Mouse (Mus musculus) R1 (cell line): ENCODE data around the gene Dpy19l1.

ENCODE experiments used
- DNase-seq: peaks from one replicate; pipeline ENCODE4 v3.0.0-alpha.2; 2018; ENCODE audit warnings: low read depth, low spot score

The Dpy19l1 gene

DNA sequence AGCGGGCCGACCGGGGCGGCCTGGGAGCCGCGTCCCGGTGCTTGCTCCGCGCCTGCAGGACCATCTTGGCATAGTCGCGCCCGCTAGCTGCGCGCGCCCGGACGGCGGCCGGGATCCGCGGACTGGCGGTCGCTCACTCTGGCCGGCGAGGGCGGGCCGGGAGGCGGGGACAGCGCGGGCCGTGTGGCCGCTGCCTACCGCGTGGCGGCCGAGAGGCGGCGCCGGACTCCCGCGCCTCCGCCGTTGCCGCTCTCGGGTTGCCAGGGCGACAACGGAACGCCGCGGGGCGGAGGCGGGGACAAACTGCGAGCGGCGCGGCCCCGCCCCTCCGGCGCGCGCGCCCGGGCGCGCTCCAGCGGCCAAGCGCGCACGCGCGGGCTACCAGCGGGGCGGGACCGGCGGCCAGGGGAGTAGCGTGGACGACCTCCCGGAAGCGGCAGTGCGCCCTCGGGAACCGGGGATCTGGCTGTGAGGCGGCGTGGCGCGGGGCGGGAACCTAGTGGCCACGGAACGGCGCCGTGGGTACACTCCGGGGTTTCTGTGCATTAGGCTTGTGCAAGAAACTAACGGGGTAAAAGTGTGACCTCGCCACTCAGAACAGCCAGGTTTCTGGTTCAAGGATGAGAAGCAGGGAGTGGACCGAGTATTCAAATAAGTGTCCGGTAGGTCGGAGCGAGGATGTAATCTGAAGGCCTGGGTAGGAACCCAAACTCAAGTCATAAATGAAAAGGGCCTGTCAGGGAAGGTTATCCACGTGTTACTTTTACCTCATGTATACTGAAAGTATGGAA lies at the start of gene Dpy19l1:
Gene Dpy19l1 (minus strand): TSS at position 74 of the 791 bp plus-strand sequence.
- DNase-seq = peak; percentile 72

DNA sequence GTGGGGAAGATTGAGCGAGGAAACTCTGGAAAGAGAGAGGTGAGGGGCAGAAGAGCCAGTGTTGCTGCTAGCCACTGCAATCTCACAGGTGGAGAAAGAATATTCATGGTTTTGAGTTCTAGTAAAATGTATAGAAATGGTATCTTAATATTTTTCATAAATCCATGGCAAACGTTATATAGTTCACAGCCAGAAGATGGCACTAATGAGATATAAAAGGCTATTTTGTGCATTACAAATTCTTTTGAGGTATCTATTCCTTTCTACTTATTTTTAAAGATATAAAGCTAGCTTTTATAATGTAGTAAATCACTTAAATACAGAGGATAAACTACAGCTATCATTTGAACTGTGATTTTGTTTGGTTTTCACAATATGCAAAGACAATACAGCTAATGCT lies 35.2 kb upstream of the Dpy19l1 start:
- no peak for DNase-seq

DNA sequence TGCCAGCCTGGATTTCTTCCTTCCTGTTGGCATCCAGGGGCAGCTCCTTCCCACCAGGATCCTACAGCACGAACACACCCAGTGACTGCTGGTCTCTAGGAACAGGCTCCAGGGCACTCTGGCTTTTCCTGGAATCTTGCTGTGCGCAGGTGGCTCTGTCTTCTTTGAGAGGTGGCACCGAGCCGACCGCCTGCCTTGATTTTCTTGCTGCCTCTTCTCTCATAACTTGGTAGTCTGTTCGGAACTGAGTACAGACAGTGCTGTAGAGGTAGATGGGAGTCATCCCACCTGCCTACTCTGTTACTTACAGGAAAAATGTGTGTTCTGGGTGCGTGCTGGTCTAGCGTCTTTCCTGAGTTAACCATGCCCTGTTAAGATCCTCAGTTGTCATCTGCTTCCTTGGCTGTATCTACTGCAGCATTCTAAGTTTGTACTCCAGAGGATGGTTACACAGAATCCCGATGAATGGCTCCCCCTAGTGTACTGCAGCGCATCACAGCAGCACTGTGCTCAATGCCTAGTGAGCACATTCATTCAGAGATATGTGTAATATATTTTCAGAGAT lies 13.7 kb upstream of the Dpy19l1 start:
- peak; percentile 42 for DNase-seq

DNA sequence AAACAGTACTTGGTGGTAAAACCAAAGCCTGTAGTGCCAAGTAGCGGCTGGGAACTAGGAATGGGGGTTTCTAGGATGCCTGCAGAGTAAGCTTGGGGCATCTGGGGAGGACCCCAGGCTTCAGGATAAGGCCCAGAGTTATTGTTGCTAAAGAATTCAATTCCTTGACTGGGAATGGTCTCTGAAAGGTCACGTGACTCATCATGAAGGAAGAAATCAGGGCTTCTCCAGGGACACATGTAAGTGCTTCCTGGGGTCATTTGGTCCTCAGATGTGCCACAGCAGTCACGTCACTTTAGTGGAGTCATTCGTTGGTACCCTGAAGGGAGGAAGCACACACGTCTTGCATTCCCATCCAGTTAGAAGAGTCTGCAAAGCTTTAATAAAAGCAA lies 11.1 kb upstream of the Dpy19l1 start:
- DNase-seq = no peak

DNA sequence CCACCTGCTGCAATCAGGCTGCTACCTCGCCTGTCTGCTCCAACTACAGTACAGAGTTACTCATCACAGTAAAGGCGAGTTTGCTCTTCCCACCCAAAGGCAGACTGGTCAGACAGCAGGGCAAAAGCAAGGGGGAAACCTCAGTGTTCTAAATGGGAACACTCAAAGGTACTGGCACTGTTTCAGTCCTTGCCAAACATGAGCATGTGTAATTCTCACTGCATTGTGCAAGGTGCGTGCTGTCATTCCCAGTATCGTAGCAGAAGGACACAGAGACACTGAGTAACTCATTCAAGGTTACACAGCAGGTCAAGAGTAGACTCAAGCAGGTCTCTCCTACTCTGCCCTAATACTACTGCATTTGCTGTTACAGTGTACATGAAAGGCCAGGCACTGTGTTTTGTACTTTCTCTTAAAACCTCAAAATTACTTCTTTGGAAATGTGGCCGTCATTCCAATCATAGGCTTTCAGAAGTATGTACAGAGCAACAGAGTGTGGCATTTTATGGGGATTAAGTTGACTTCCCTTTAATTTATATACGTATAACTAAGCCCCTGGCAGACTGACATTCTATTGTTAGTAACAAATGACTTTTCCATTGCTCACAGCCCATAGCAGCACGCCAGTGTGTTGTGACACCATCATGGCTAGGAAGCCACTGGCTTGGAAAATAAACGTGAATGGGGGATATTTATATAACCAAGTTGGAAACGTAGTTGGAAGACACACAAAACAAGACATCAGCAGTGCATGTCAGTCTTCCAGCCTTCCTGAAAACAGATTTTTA lies 10.5 kb upstream of the Dpy19l1 start:
- DNase-seq = no peak

DNA sequence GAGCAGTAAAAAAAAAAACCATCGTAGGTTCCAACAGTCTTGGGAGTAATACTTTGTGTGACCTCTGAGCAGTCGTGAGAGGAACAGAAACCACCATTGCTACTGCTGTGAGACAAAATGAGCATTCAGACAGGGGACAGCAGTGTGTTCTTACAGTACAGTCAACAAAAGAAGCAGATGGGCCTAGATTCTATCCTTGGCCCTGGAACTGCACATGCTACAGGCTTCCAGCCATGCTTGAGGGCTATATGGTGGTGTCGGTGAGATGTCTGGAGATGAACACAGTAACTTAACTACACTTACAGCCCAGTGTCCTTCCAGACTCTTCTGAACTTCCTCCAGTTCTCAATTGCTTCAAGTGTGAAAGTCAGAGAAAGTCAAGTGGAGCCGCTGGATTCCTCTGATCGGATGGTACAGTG lies 9.2 kb upstream of the Dpy19l1 start:
- no peak for DNase-seq

DNA sequence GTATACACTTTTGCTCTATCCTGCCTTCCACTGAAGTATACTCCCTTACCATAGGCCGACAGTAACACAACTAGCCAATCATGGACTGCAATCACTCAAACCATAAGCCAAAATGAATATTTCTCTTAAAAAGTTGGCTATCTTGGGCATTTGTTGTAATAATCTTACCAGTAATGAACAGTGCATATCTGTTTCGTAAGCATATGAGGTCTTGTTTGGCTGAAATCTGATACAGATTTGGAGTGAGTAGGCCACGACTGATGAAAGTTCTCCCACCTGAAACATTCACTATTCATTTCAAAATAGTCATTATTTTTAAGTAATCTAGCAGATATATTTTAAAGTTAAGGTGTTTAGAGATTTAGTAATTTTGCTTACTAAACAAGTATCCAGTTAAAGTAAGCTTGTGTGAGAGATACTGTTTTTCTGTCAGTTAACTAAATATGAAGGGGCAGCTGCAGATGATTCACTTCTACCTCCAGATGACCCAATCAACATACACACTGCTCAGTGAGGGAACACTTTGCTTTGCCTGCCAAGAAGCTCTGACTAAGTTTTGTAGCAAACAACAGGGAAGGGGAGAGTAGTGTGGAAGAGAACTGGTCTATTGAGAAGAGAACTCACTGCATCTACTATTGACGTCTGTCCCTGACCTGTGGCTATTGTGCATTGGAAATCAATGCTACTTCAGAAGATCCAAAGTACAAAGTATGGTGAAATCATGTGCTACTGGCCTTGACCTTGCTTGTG lies 8.6 kb upstream of the Dpy19l1 start:
- DNase-seq = no peak

DNA sequence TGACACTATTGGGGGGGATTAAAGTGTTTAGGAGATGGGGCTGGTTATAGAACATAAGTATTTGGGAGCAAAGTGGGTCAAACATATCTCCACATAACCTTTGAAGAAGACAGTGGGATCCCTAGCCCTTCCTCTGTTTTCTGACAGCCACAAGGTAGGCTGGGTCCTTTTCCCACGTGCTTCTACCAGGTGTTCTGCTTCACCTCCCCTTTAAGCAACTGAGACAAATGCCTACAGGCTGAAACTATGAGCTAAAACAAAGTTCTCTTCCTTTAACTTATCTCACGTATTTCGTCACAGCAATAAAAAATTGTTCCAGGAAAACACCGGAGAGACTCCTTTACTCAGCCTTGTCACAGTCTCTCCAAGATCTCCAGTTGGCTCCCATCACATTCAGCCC lies 5.9 kb upstream of the Dpy19l1 start:
- no peak for DNase-seq

DNA sequence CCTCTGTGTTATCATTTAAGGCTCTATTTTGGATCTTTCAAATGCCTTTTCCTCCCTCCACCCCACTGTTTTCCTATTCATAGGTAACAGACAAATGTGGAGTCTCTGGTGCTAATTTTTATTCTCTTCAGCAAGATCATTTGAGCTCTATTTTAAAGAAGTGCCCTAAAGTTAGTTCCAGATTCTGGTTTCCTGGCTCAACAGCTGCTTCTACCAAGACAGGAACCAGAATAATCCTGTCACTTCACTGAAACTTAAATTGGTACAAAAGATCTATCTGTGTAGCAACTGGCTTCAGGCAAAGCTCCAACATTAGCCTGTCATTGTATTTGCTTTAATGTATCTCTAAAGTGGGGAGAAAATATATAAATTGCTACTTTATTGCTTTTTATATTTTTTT lies 3.6 kb upstream of the Dpy19l1 start:
- DNase-seq = no peak

DNA sequence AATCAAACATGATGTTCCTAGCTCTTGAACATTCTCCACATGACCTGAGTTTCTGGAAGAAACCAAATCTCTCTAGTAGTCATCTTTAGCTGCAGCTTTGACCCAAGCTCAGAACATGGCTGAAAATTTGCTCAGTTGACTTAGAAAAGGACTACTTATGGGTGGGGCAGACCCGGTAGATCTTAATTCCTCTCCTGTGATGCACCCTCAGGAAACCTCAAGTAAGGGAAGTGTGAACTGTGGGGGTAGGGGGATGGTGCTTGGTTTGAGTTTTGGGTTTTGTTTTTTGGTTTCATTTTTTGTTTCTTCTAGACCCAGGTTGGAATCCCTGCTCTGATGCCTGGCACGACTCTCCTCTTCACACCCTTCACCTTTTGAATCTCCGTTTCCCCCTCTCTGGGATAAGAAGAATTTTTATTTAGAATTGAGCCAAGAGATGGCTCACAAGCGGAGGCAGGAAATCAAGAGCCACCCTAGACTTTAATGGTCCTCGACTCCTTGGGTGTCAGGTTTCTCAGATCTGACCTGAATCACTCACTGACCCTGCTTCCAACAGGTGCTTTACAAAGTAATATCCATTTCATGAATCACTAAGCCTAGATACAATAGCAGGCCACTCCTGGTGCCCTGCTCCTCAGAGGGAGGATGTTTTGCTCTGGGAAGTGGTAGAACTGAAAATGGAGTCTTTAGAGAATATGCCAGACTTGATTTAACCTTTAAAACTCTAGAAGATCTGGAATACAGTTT lies 2.2 kb upstream of the Dpy19l1 start:
- peak; percentile 18 for DNase-seq

DNA sequence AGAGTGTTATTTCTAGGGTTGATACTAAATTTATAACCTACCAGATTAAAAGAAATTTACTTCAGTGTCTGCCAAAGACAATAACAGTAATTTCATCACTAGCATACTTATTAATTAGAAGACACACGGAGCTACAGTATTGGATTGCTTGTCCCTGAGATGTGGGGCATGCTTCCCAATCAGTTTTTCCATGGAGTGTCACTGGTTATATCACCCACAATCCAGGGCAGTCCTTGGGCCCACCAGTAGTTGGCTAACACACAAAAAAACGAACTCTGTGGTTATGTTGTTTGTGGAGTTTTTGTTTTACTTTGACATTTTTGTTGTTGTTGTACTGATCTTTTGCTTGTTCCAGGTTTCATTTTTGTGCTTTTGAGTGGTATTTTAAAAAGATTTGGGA lies 1.4 kb upstream of the Dpy19l1 start:
- peak; percentile 16 for DNase-seq

DNA sequence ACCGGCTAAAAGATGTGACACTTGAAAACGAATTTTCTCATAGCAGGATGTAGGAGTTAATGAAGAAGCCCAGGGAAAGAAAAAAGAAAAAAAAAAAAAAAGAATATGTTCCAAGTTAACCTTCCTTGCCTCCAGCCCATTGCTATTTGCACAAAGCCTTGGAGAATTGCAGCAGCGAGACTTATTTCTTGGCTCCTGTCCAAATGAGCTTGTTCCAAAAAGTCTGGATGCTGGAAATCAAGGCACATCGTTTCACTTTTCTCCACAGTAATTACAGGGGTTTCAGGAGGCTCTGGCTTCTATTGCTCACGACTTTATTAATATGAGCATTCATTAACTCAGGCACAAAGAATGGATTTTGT lies 899 bp upstream of the Dpy19l1 start:
- DNase-seq = peak; percentile 29

DNA sequence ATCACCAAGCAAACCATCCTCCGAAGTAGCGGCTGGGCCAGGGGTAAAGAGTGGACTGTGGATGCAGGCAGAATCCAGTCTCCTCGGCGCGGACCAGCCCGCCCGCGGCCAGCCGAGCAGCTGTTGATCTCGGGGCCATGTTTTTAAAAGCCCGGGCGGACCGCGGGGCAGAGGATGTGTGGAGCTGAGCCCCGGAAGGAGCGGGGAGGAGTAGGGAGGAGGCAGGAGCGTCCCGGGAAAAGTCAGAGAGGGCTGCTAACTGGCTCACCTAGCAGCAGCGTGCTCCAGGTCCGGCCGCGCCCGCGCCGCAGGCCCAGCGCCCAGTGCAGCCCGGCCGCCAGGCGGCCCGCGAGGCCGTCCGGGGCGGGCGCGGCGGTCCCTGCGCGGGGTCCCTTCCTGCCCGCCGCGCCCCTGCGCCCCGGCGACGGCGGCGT lies 352 bp downstream of the Dpy19l1 start:
- peak; percentile 61 for DNase-seq

DNA sequence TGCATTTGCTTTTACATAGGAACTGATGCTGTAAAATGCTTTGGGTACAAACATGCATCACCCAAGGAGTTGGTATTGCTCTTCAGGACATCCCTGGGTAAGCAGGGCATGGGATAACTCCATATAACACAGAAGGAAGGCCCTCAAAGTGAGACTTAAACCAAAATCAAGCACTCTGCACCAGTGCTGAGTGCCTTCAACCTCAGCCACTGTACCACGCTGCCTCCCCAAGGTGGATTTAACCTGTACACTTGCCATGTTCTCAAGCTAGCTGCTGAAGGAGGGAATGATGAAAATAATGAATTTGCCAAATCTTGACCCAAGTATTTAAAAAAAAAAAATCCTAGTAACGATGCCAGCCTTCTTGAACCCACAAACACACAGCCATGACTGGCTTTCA lies 1.3 kb downstream of the Dpy19l1 start:
- DNase-seq = no peak

DNA sequence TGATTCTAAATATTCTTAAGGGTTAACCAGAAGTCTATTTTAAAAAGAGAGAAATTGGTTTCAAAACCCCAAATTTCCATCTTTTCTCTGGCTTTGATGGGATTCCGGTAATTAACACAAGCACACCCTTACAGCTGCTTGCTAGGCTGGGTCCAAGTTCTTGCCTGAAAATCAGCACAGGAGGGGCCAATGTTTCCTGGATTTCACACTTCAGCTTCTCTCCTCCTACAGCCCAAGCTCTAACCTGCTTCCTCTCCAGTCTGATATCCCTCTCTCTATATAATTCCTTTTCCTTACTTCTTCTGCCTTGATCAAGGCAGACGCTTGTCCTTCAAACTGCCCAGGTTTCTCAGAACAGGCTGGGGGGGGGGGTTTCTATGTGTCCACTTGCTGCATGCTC lies 6.7 kb downstream of the Dpy19l1 start:
- DNase-seq = no peak

DNA sequence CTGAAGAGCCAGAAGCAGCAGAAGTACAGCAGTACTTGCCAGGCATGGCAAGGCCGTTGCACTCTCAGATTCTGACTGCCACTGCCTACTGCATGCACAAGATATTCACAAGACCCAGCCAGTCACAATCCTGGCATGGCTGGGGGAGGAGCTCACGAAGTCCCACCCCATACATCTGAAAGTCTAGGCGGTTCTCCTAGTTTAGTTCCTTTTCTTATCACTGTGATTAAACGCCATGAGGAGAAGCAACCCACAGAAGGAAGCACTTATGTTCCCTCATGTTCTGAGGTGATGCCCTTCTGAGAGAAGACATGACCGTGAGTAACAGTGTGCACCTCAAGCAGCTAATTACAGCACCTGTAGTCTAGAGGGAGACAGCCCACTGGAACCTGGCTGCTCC lies 12.4 kb downstream of the Dpy19l1 start:
- DNase-seq = no peak

DNA sequence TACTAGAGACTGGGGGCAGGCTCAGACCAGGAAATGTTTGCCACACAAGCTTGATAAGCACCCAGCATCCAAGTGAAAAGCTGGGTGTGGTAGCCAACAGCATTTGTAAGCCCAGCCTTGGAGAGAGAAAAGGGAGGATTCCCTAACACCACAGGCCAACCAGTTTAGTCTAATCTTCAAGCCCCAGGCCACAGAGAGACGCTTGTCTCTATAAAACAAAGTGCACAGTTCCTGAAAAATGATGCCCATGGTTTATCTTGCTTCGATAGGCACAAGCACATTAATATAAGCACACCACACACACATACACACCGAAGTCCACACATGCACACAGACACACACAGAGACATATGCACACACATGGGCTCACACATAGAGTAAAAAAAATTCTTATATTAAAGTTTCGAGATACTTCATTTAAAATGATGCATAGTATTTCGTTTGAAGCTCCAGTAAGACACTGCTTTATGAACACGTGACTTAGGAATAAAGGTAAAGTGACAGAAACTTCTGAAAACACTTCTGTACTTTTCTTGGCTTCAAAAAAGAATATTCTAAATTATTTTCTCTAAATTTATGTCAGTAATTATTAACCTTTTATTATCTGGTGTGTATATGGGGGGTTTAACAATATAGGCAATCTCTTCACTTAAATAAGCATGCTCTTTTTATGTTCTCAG lies 14.4 kb downstream of the Dpy19l1 start:
- DNase-seq = peak; percentile 21

DNA sequence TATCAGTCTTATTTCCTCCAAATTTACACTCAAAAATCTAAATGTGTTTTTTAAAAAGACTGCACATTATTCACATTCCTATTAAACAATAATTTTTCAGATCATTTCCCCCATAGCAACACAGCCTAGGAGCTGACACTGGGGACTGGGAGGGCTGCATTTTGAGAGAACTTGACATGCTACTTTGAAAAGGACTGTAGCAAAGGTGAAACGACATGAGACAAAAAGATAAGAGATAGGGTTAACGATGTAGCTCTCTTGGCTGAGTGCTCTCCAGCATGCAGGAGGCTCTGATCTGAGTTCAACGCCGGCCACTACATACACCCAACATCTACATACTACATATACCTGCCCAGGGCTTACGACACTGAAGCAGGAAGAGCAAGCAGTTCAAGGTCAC lies 20.6 kb downstream of the Dpy19l1 start:
- DNase-seq = no peak

DNA sequence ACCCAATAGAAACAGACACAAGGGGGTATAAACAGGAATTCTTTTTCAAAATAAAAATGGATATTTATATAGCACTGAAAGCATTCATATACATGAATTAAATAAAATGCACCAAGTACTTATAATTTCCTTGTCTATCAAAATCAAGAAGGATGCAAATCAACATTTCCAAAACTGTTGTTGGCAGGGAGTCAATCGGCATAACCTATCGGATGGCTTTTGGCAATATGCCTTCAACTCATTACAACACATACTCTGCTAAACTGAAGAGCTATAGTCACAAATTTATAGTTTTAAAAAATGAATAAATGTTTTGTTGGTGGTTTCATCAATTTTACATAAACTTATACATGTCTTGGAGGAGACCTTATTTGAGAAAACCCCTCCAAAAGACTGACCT lies 25.7 kb downstream of the Dpy19l1 start:
- no peak for DNase-seq

DNA sequence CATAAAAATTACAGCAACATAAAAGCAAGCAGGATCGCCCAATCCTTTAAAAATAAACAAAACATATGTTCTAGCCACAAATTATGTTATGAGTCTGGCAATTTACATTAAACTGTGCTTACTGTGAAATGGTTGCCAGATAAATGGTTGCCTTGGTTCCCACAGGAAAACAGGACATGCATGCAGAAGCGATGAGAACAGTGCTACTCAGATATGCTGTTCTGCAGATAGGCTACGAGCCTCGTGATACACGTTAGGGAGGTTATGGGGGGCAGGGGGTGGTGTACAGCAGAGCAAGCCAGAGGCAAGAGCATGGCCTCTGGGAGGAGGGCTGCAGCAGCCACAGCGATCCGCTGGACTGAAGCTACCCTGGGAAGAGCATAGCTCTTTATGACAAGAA lies 29.1 kb downstream of the Dpy19l1 start:
- DNase-seq = no peak

DNA sequence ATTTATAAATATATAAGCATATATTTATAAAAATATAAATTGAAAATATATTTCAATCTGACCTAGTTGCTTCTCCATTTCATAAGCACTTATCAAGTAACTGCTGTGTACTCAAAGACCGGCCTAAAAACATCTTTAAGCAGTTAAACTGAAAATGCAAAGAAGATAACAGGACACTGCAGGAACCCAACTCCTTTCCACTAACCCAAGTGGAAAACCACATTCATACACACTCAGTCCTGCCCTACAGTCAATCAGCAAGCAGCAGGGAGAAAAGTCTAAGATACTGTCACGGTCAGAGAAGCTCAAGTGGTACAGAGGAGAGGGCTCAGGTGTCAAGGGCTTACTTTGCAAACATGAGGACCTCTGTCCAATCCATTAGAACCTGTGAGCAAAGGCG lies 30.4 kb downstream of the Dpy19l1 start:
- DNase-seq = no peak
